Mouse (Mus musculus): ENCODE measurements around the gene Pi4k2a. TPM values are rescaled to one million over a fixed set of nuclear protein-coding genes. Genes with fewer than 3 reads are reported as not detected.

The Pi4k2a gene
- polyA plus RNA-seq, 1 experiment, result 81.0 TPM

DNA sequence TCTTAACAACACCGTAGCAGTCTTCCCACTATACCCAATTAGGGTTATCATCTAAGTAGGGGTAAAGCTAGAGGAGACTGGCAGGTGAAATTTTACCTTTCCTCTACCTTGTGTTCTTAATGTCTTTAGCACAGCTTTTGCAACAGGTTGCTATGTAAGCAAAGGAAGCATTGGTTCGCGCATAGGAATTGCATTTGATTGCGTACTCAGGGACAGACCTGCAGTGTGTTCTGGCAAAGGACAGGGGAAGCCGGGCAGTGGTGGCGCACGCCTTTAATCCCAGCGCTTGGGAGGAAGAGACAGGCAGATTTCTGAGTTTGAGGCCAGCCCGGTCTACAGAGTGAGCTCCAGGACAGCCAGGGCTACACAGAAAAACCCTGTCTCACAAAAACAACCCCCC, 27.9 kb downstream of the Pi4k2a start:
- H3K4me3 ChIP-seq (replicated peaks; ENCODE audit: insufficient read depth, low read depth, low read length), result no peak overlapping the region
- H3K27ac ChIP-seq (ENCODE audit: insufficient read depth, low read length), result no peak overlapping the region
- TF ChIP-seq POLR2A (IDR thresholded peaks at IDR 0.05; ENCODE audit: borderline replicate concordance, insufficient read depth, low read length) (no peak), CTCF (IDR thresholded peaks at IDR 0.05; ENCODE audit: borderline replicate concordance, insufficient read depth, low read depth, low read length) (no peak)
- WGBS, result 94% methylated on average over 9 of the region's 9 CpGs
- no peaks in the 10 kb centered on the region for H3K4me1 ChIP-seq (ENCODE audit: control insufficient read depth, insufficient read depth, low read length)
- H3K27me3 ChIP-seq (ENCODE audit: control insufficient read depth, insufficient read depth, low read length), result no peaks in the 10 kb centered on the region; the same call in 1 of the 2 replicates
- DNase-seq, result no peak

DNA sequence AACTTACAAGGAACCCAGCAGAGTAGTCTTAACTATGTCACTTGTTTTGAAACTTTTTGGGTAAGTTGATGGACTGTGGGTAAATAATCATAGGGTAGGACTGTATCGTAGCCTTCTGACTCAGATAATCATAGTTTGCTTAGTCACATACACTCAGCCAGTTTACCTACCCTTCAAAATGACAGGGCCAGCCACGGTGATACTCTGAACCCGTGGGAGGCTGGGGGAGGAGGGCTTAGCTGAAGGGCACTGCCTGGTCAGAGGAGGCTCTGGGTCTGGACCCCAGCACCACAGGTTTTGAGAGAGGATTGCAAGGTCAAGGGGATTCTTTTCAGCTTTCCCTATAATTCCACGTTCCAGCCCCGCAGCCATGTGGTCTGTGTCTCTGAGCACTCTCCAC, 28.3 kb downstream of the Pi4k2a start:
- 94% methylated on average over 5 of the region's 5 CpGs for WGBS
- TF ChIP-seq POLR2A (IDR thresholded peaks at IDR 0.05; ENCODE audit: borderline replicate concordance, insufficient read depth, low read length) (no peak), CTCF (IDR thresholded peaks at IDR 0.05; ENCODE audit: borderline replicate concordance, insufficient read depth, low read depth, low read length) (no peak)
- H3K27ac ChIP-seq (ENCODE audit: insufficient read depth, low read length), result no peak overlapping the region
- DNase-seq, result no peak
- no peaks in the 10 kb centered on the region; the same call in 1 of the 2 replicates for H3K27me3 ChIP-seq (ENCODE audit: control insufficient read depth, insufficient read depth, low read length)
- H3K4me1 ChIP-seq (ENCODE audit: control insufficient read depth, insufficient read depth, low read length), result no peaks in the 10 kb centered on the region
- H3K4me3 ChIP-seq (replicated peaks; ENCODE audit: insufficient read depth, low read depth, low read length), result no peak overlapping the region

DNA sequence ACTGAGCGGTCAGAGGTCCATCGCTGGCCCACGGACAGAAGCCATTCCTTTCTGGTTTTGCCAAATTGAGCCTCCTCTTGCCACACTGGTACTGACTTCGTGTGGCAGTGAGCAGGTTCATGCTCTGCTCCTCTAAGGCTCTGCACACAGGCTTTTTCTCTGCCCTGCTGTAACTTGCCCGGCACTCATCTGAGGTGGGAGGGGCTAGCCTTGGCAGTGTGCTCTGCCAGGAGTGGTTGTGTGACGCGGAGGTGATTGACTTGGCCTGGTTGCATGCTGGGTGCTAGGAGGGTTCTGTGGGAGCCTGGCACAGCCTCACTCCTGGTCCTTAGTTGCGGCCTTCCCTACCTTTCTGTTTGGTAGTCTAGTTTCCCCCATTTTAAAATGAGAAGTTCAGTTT, 30.2 kb downstream of the Pi4k2a start:
- 70% methylated on average over 8 of the region's 8 CpGs for WGBS
- Histone ChIP-seq H3K27ac (ENCODE audit: insufficient read depth, low read length) (no peak overlapping the region), H3K4me3 (replicated peaks; ENCODE audit: insufficient read depth, low read depth, low read length) (no peak overlapping the region), H3K4me1 (ENCODE audit: control insufficient read depth, insufficient read depth, low read length) (peaks cover 6% of the 10 kb centered on the region), H3K27me3 (ENCODE audit: control insufficient read depth, insufficient read depth, low read length) (no peaks in the 10 kb centered on the region; the same call in 1 of the 2 replicates)
- TF ChIP-seq CTCF (IDR thresholded peaks at IDR 0.05; ENCODE audit: borderline replicate concordance, insufficient read depth, low read depth, low read length) (no peak), POLR2A (IDR thresholded peaks at IDR 0.05; ENCODE audit: borderline replicate concordance, insufficient read depth, low read length) (no peak)
- DNase-seq, result no peak

DNA sequence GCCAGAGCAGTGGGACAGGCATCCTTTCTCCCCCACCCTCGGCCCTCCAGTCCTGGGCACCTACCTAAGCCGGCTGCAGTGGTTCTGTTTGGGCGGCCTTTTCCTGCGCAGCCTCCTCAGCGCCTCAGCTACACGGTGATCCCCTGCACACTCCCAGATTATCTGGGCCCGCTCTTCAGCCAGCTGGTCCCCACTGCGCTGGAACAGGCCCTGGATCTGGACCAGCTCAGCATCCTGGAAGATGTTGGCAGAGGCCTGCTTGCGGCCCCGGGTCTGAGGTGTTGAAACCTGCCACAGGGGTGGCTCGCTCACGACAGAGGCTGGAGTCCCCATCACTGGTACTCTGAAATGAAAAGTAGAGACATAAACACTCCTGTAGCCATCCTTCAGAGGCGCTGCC, 34.4 kb downstream of the Pi4k2a start:
- no peak for TF ChIP-seq POLR2A (IDR thresholded peaks at IDR 0.05; ENCODE audit: borderline replicate concordance, insufficient read depth, low read length)
- no peak for TF ChIP-seq CTCF (IDR thresholded peaks at IDR 0.05; ENCODE audit: borderline replicate concordance, insufficient read depth, low read depth, low read length)
- Histone ChIP-seq H3K27ac (ENCODE audit: insufficient read depth, low read length) (peak overlapping the region; percentile 15; the same call in 1 of the 2 replicates), H3K4me3 (replicated peaks; ENCODE audit: insufficient read depth, low read depth, low read length) (no peak overlapping the region), H3K27me3 (ENCODE audit: control insufficient read depth, insufficient read depth, low read length) (no peaks in the 10 kb centered on the region), H3K4me1 (ENCODE audit: control insufficient read depth, insufficient read depth, low read length) (peaks cover 12% of the 10 kb centered on the region)
- peak; percentile 32 to 36 for DNase-seq
- 23% methylated on average over 13 of the region's 13 CpGs for WGBS

DNA sequence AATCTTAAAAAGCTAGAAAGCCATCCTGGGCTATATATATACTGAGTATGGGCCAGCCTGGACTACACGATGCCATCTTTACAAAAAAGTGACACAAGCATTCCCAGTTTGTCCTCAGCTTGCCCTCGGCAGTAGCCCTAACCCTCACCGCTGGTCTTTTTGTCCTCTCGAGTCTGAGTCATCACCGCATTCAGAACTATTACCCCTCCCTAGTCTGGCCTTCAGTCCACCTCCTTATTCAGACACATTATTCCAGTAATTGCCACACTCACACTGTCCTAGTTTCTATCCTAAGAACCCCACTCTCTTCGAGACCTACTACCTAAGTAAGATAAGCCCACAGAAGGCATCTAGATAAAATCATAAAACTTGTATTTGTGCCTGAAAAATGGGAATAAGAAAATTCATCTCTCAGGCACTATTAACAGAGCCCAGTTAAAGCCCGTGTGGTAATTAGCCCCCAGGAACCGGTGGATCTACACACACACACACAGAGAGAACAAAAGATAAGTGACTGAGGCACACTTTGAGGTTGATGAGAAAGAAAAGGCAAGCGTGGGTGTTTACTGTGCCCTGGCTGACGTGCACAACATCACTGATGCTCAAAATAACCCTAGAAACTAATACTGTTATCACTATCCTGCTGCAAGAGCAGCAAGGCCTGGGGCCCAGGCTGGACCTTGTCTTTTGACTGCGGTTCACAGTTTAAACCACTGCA, 35.4 kb downstream of the Pi4k2a start:
- H3K27me3 ChIP-seq (ENCODE audit: control insufficient read depth, insufficient read depth, low read length), result no peaks in the 10 kb centered on the region

DNA sequence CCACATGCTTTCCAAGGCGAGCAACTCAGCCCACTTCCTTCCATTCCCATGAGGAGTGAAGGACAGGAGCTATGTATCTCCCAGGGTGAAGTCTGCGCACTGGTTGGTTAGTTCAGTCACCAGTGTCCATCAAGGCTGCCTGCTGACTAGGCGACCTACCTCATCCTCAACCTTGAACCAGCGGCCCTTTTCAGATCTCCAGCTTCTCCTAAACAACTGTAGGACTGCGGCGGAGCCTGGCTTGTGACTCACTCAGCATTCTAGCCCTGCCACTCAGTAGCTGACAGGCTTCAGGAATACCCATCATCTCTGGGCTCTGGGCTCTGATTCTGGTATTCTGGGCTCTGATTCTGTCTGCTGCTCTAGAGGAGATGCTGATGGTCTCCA, 35.9 kb downstream of the Pi4k2a start:
- Histone ChIP-seq H3K27ac (ENCODE audit: insufficient read depth, low read length) (no peak overlapping the region), H3K4me3 (replicated peaks; ENCODE audit: insufficient read depth, low read depth, low read length) (no peak overlapping the region), H3K4me1 (ENCODE audit: control insufficient read depth, insufficient read depth, low read length) (peaks cover 17% of the 10 kb centered on the region), H3K27me3 (ENCODE audit: control insufficient read depth, insufficient read depth, low read length) (no peaks in the 10 kb centered on the region)
- DNase-seq, result no peak
- no peak for TF ChIP-seq POLR2A (IDR thresholded peaks at IDR 0.05; ENCODE audit: borderline replicate concordance, insufficient read depth, low read length)
- TF ChIP-seq CTCF (IDR thresholded peaks at IDR 0.05; ENCODE audit: borderline replicate concordance, insufficient read depth, low read depth, low read length), result no peak
- 91% methylated on average over 6 of the region's 6 CpGs for WGBS

More for the DNA sequence above, 35.4 kb downstream of the Pi4k2a start:
- H3K4me1 ChIP-seq (ENCODE audit: control insufficient read depth, insufficient read depth, low read length), result peaks cover 17% of the 10 kb centered on the region
- H3K27ac ChIP-seq (ENCODE audit: insufficient read depth, low read length), result no peak overlapping the region
- H3K4me3 ChIP-seq (replicated peaks; ENCODE audit: insufficient read depth, low read depth, low read length), result no peak overlapping the region
- no peak for DNase-seq
- 88% methylated on average over 11 of the region's 11 CpGs for WGBS
- no peak for TF ChIP-seq POLR2A (IDR thresholded peaks at IDR 0.05; ENCODE audit: borderline replicate concordance, insufficient read depth, low read length)
- TF ChIP-seq CTCF (IDR thresholded peaks at IDR 0.05; ENCODE audit: borderline replicate concordance, insufficient read depth, low read depth, low read length), result no peak

DNA sequence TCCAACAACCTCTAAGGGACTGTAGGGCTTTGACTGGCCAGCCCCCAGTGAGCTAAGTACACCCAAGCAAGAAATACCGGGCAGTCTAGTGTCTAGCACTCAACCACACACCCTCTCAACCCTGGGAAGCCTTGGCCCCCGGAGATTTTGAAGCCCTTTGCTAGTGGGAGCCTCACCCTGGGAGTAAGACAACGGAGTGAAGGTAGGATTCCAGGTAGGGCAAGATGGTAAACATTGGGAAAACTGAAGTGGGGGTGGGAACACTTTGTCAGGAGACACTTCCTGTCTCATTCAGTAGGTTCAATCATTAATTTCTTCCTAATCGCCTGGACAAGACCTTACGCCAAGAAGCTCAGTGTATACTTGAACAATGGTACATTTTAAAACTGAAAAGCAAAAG, 36.8 kb downstream of the Pi4k2a start:
- H3K4me3 ChIP-seq (replicated peaks; ENCODE audit: insufficient read depth, low read depth, low read length), result no peak overlapping the region
- DNase-seq, result no peak
- H3K4me1 ChIP-seq (ENCODE audit: control insufficient read depth, insufficient read depth, low read length), result peaks cover 17% of the 10 kb centered on the region
- TF ChIP-seq CTCF (IDR thresholded peaks at IDR 0.05; ENCODE audit: borderline replicate concordance, insufficient read depth, low read depth, low read length), result no peak
- TF ChIP-seq POLR2A (IDR thresholded peaks at IDR 0.05; ENCODE audit: borderline replicate concordance, insufficient read depth, low read length), result no peak
- no peaks in the 10 kb centered on the region for H3K27me3 ChIP-seq (ENCODE audit: control insufficient read depth, insufficient read depth, low read length)
- 93% methylated on average over 5 of the region's 5 CpGs for WGBS
- H3K27ac ChIP-seq (ENCODE audit: insufficient read depth, low read length), result no peak overlapping the region

DNA sequence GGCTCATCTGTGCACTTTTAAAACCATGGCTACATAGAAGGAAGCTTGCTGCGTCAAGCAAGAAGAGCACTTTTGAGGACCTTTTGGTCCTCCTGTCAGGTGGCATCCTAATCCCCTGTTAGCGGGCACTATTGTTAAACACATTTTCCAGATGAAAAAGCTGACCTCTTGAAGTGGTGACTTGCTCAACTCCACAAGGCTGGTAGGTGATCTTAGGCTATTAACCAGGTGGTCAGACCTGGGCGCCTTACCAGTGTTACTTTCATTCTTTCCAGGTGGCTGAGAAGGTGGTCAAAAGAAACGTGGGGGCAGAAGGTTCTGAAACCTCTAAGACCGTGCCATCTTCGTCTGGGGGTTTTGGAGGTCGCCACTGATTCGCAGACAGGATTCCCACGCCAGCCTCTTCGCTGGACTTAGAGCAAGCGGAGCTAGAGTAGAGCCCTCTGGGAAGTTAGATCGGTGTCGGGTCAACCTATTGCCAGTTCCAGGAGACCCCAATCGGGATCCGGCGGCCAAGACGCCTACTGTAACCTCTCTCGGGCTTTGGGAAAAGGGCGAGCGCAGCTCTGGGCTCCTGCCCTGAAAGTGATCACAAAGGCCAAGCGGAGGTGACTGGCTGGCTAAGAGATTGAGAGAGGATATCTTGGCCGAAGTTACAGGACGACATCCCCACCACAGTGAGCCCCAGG, 37.9 kb downstream of the Pi4k2a start:
- H3K27ac ChIP-seq (ENCODE audit: insufficient read depth, low read length), result peak overlapping the region; percentile 76
- DNase-seq, result no peak
- TF ChIP-seq POLR2A (IDR thresholded peaks at IDR 0.05; ENCODE audit: borderline replicate concordance, insufficient read depth, low read length) (no peak), CTCF (IDR thresholded peaks at IDR 0.05; ENCODE audit: borderline replicate concordance, insufficient read depth, low read depth, low read length) (no peak)

More for the DNA sequence above, 37.9 kb downstream of the Pi4k2a start:
- Histone ChIP-seq H3K27me3 (ENCODE audit: control insufficient read depth, insufficient read depth, low read length) (no peaks in the 10 kb centered on the region), H3K4me3 (replicated peaks; ENCODE audit: insufficient read depth, low read depth, low read length) (peak overlapping the region; percentile 66), H3K4me1 (ENCODE audit: control insufficient read depth, insufficient read depth, low read length) (peaks cover 17% of the 10 kb centered on the region)
- 4% methylated on average over 23 of the region's 23 CpGs for WGBS

Measured in cerebellum, adult 2 months (tissue).